Mouse (Mus musculus) lung, adult 2 months (tissue): ENCODE data around the gene Krt80.

Source experiments
- CTCF ChIP-seq: fragments of 200-500 bp; IDR thresholded peaks from 2 replicates; pipeline ENCODE4 v1.5.1; 2011; ENCODE audit warnings: mild to moderate bottlenecking, low read length, control low read depth; ENCODE audit not compliant: insufficient read depth
- POLR2A ChIP-seq: fragments of 200-500 bp; IDR thresholded peaks from 2 replicates; pipeline ENCODE4 v1.6.1; 2011; ENCODE audit warnings: low read depth, mild to moderate bottlenecking, control low read depth, low read length, borderline replicate concordance; ENCODE audit errors: extremely low read depth

DNA sequence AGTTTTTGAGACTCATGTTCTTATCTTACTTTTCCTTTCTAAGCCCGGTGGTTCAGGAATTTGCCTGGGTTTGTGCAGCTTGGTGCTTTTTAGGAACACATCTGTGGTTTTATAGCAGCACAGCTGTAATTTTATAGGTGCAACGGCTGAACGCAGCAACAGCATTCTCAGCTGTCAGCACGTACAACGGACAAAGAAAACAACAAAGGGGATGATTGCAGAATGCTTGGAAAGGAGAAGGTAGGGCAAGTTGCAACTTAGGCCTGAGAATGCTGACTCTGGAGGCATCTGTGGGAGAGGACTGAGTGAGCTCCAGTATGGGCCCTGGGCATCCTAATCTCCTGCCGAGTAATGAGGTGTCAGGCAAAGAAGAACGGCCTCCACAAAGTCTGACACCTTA lies 26.5 kb upstream of the Krt80 start:
- no peak for TF ChIP-seq CTCF
- no peak for TF ChIP-seq POLR2A
